Mouse (Mus musculus) liver, embryonic 16.5 days (tissue): Measurements from ENCODE around the gene Gas7. TPM values are rescaled to one million over a fixed set of nuclear protein-coding genes. Genes with fewer than 3 reads are reported as not detected.

Source experiments
- ATAC-seq: fragments of 200-750 bp; cut with Nextera tagmentation; 2 replicates; pipeline ENCODE4 v1.8.0; 2017; ENCODE audit warnings: low read depth, mild to moderate bottlenecking, moderate number of reproducible peaks, moderate library complexity
- H3K27ac ChIP-seq: fragments of 300-500 bp; sonication (generic); 2 replicates; pipeline ENCODE4 v1.5.1; 2014; ENCODE audit warnings: mild to moderate bottlenecking, low read length
- H3K27me3 ChIP-seq: fragments of 300-500 bp; sonication (generic); 2 replicates; pipeline ENCODE4 v1.6.1; 2014; ENCODE audit warnings: low read depth, low read length, mixed read lengths; ENCODE audit not compliant: control insufficient read depth, insufficient read depth
- H3K36me3 ChIP-seq: fragments of 300-500 bp; sonication (generic); 2 replicates; pipeline ENCODE4 v1.6.1; 2014; ENCODE audit warnings: mild to moderate bottlenecking; ENCODE audit not compliant: control insufficient read depth, insufficient read depth
- H3K4me1 ChIP-seq: fragments of 300-500 bp; sonication (generic); 2 replicates; pipeline ENCODE4 v1.6.1; 2014; ENCODE audit warnings: low read depth, low read length, mixed read lengths; ENCODE audit not compliant: control insufficient read depth
- H3K4me2 ChIP-seq: fragments of 300-500 bp; sonication (generic); 2 replicates; pipeline ENCODE4 v1.6.1; 2014; ENCODE audit warnings: low read depth, low read length, mixed read lengths
- H3K4me3 ChIP-seq: fragments of 300-500 bp; sonication (generic); 2 replicates; pipeline ENCODE4 v1.5.1; 2014; ENCODE audit warnings: low read depth, mild to moderate bottlenecking, low read length
- H3K9ac ChIP-seq: fragments of 300-500 bp; sonication (generic); 2 replicates; pipeline ENCODE4 v1.6.1; 2014; ENCODE audit warnings: low read depth, low read length
- H3K9me3 ChIP-seq: fragments of 300-500 bp; sonication (generic); replicated peaks from 2 replicates; pipeline ENCODE4 v1.6.1; 2016; ENCODE audit warnings: low read length; ENCODE audit not compliant: control insufficient read depth
- WGBS: fragments of 180-500 bp; shearing (Covaris S2); extraction: QIAGEN DNeasy Blood & Tissue Kit; methylation state at CpG from one replicate; pipeline ENCODE4 v1.1.7; 2014; ENCODE audit not compliant: insufficient replicate concordance; 5-methylcytosine and 5-hydroxymethylcytosine counted together
- polyA plus RNA-seq: library from polyadenylated mRNA; unstranded; fragments of >200 nt; fragmentation: Nextera tagmentation; extraction: Ambion mirVana; gene quantifications from 2 replicates; pipeline ENCODE4 v1.2.1, GENCODE M21; 2015

Gene Gas7
- polyA plus RNA-seq, 1 experiment from 2014 or later: 2.5 TPM

DNA sequence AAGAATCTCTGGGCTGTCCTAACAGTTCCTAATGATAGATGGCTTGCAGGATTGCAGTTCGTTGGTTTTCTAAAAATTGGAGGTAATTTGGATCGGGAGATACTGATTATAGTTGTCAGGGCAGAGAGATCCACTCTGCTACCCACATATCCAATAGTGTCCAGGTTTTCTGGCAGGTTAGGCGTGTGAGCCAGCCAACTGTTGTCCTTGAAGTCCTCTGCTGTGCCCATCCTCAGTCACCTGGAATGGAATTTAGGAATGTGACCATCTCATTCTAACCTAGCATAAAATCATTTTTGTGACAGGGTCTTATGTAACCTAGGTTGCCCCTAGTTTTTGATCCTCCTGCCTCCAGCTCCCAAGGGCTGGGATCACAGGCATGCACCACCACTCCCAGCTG lies 188.2 kb downstream of the Gas7 start:
- Histone ChIP-seq H3K9me3 (no peaks in the 10 kb centered on the region), H3K4me3 (no peak overlapping the region), H3K4me2 (no peak overlapping the region), H3K27ac (no peak overlapping the region), H3K36me3 (no peaks in the 10 kb centered on the region), H3K9ac (no peak overlapping the region), H3K27me3 (no peaks in the 10 kb centered on the region), H3K4me1 (no peaks in the 10 kb centered on the region)
- no peak for ATAC-seq
- 66% methylated on average over 3 of the region's 3 CpGs for WGBS

DNA sequence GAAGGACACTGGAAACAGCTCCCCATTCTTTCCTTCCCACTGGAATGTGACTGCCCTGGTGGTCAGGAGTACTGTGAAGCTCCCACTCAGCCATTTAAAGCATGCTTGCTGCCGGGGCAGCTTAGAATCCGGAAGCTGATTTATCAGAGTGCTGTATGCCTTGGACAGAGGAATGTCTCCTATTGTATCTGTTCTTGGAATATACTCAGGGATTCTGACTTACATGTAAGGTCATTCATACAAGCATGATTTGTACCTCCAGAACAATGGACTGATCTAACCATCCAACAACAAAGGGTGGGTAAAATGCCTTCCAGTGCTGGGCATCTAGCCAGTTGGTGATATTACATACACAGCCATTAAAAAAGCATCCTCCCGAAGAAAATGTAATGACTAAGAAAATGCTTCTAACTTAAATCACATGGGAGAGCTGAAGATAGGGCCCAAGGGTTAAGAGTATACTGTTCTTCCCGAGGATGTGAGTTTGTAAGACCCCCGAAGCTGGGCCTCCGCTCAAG lies 189.5 kb downstream of the Gas7 start:
- H3K36me3 ChIP-seq: no peaks in the 10 kb centered on the region
- H3K9me3 ChIP-seq: no peaks in the 10 kb centered on the region
- H3K27ac ChIP-seq: no peak overlapping the region
- 60% methylated on average over 6 of the region's 6 CpGs for WGBS
- no peak overlapping the region for H3K4me2 ChIP-seq
- no peaks in the 10 kb centered on the region for H3K4me1 ChIP-seq
- no peak overlapping the region for H3K9ac ChIP-seq
- no peaks in the 10 kb centered on the region for H3K27me3 ChIP-seq
- ATAC-seq: no peak
- H3K4me3 ChIP-seq: no peak overlapping the region

DNA sequence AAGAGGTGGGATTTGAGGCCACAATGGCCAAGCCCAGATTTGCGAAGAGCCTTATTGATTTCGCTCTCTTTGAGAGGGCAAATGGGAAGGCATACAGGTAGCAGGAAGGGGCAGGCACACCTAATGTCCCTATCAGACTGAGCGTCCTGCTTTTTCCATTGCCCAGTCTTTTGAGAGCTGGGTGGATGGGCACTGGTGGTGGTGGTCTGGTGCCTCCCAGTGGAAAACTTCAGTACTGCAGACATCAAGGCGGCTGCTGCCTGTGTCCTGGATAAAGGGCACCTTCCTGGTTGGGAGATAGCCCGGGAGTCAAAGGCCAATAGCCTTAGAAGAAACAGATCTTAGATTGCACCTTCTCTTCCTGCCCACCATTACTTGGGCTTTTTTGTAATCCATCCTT lies 192.5 kb downstream of the Gas7 start:
- Histone ChIP-seq H3K4me1 (no peaks in the 10 kb centered on the region), H3K36me3 (no peaks in the 10 kb centered on the region), H3K4me3 (no peak overlapping the region), H3K27ac (no peak overlapping the region), H3K4me2 (no peak overlapping the region), H3K27me3 (no peaks in the 10 kb centered on the region), H3K9ac (no peak overlapping the region), H3K9me3 (no peaks in the 10 kb centered on the region)
- ATAC-seq: no peak
- WGBS: 21% methylated on average over 5 of the region's 5 CpGs

DNA sequence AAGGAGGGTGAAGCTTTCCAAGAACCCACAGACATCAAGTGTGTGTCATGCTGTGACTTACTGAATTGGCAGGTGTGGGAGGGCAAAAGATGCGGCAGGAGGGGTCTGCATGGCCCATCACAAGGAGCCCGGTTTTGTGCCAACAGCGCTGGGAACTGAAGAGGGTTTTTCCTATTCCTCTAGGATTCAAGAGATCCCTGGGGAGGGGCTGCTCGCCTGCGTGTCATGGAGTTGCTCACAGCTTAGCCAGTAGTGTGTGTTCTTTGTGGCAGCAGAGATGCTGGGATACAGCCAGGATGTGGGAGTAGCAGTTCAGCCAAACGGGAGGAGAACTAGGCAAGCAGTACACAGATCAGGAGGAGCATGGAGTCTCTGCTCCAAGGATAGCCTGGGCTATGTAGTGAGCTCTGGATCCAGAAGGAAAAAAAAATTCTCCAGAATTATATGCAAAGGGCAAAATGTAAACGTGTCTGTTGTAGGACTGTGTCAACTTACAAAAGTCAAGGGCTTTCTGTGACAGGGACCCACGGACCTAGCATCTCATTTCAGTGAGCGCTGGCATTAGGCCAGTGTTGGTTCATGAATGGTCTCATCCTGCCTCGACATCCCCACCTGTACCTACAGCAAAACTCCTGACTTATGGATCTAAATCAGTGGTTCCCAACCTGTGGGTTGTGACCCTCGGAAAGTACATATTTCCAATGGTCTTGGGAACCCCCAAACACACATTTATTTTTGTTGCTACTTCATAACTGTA lies 193.6 kb downstream of the Gas7 start:
- H3K36me3 ChIP-seq: no peaks in the 10 kb centered on the region
- no peak overlapping the region for H3K4me2 ChIP-seq
- H3K9ac ChIP-seq: no peak overlapping the region
- no peaks in the 10 kb centered on the region for H3K27me3 ChIP-seq
- WGBS: 57% methylated on average over 11 of the region's 11 CpGs
- no peaks in the 10 kb centered on the region for H3K9me3 ChIP-seq
- no peak for ATAC-seq
- H3K4me1 ChIP-seq: no peaks in the 10 kb centered on the region
- H3K4me3 ChIP-seq: no peak overlapping the region
- no peak overlapping the region for H3K27ac ChIP-seq

DNA sequence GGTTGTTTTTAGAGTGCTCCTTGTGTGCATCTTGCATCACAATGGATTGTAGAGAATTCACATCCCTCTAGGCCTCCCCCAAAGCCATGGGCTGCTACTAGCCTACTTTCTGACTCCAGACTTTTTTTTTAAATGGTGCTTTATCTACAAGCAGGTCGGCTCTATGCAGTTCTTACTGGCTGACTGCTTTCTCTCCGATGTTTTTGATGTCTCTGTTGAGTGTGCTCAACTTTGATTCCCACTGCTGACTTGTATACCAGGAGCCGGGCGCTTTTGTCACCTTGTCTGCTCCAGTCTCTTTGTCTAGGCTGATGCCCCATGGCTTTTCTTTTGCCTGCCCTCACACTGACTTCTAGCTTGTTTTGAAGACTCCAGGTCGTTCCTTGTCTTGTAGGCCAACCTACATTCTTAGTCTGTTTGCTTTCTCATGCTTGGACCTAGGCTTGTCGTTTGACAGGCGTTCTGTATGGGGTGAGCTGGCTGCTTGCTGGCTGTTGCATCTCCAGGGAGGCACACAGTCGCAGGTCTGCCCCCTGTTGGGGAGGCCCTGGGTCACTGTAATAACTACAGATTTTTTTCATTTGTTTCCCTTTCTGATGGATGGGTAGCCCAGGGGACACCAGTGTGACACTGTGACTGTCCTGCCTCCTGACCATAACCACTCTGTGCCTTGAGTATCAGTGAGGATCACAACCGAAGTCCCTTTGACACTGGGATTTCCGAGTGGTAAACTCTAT lies 194.9 kb downstream of the Gas7 start:
- H3K9me3 ChIP-seq: no peaks in the 10 kb centered on the region
- no peaks in the 10 kb centered on the region for H3K36me3 ChIP-seq
- WGBS: 42% methylated on average over 10 of the region's 10 CpGs
- no peak overlapping the region for H3K4me2 ChIP-seq
- H3K27ac ChIP-seq: no peak overlapping the region
- no peaks in the 10 kb centered on the region for H3K27me3 ChIP-seq
- no peak overlapping the region for H3K4me3 ChIP-seq
- no peaks in the 10 kb centered on the region for H3K4me1 ChIP-seq
- no peak for ATAC-seq
- H3K9ac ChIP-seq: no peak overlapping the region

DNA sequence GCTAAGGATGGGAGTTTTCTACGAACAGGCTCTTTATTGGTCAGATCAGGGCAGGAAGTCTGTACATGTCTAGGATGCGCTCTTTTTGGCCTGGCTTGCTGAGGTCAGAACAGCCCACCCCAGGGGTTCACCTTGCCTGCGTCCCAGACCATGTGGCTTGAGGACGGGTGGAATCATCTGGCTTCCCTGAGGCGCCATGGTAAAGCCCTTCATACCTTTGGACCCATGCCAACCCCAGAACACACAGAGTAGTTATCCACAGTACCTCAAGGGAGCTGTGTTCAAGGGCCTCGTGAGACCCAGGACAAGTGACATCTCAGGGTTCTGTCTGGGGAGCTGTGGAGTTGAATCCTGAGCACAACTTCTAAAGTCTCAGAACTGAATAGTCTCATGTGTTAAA lies 196.5 kb downstream of the Gas7 start:
- Histone ChIP-seq H3K36me3 (no peaks in the 10 kb centered on the region), H3K9ac (no peak overlapping the region), H3K9me3 (no peaks in the 10 kb centered on the region), H3K4me3 (no peak overlapping the region), H3K4me1 (no peaks in the 10 kb centered on the region), H3K4me2 (no peak overlapping the region), H3K27ac (no peak overlapping the region), H3K27me3 (no peaks in the 10 kb centered on the region)
- 57% methylated on average over 6 of the region's 6 CpGs for WGBS
- ATAC-seq: no peak

DNA sequence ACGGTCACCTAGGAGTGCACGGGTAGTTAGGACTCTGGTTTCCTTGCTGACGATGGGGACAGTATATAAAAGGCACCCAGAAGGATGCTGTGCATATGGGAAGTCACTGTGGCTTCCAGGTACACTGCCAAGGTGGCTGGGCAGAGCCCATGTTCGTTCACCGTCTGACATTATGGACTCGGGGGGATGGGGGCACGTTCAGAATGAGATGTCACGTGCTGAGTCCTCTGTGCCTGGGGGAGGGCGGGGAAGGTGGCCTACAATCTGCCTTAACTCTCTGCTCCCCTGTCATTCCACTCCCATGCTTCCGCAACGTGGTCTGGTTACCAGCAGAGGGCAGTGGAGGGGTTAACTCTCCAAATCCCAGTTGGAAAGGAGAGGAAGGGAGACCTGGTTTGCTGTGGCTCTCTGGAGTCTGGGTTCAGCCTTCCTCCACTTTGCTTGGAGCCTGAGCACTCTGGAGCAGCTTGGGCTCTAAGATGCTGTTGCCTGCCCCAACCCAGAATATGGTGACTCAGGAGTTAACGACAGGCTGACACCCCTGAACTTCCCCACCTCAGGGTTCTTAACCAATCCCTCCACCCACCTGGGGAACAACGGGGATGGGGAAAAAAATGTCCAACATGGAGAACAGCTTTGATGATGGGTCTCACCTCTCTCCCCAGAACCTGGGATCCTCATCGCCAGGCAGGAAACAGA lies 197.1 kb downstream of the Gas7 start:
- no peak overlapping the region for H3K4me3 ChIP-seq
- no peak overlapping the region for H3K27ac ChIP-seq
- H3K9ac ChIP-seq: no peak overlapping the region
- H3K4me2 ChIP-seq: no peak overlapping the region
- H3K36me3 ChIP-seq: no peaks in the 10 kb centered on the region
- H3K9me3 ChIP-seq: no peaks in the 10 kb centered on the region
- no peaks in the 10 kb centered on the region for H3K27me3 ChIP-seq
- no peaks in the 10 kb centered on the region for H3K4me1 ChIP-seq
- ATAC-seq: no peak
- WGBS: 18% methylated on average over 14 of the region's 14 CpGs

DNA sequence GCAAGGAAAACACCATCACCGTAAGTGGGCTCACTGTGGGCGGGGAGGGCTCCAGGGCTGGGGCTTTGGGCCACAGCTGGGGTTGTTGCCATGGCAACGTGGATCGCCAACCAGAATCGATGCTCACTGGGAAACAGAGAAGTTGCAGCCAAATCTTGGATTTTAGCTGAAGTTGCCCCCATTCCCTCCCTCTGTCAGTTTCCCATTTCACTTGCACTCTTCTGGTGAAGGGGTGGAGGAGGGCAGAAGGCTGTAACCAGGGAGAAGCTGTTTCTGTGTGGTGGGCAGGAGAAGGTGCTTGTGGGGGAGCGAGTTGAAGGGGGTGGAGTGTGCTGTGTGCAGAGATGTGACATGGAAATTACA lies 197.6 kb downstream of the Gas7 start:
- ATAC-seq: no peak
- no peak overlapping the region for H3K9ac ChIP-seq
- H3K27me3 ChIP-seq: no peaks in the 10 kb centered on the region
- H3K4me3 ChIP-seq: no peak overlapping the region
- H3K27ac ChIP-seq: no peak overlapping the region
- H3K36me3 ChIP-seq: no peaks in the 10 kb centered on the region
- no peaks in the 10 kb centered on the region for H3K9me3 ChIP-seq
- WGBS: 36% methylated on average over 6 of the region's 6 CpGs
- H3K4me2 ChIP-seq: no peak overlapping the region
- H3K4me1 ChIP-seq: no peaks in the 10 kb centered on the region
